Mouse (Mus musculus): ENCODE data around the gene Elp6. TPM values are rescaled to one million over a fixed set of nuclear protein-coding genes. Genes with fewer than 3 reads are reported as not detected.
A peak's percentile ranks its signal among the peaks of the same experiment; 100 is the strongest.
"Not testable (repeated sequence)": the region's sequence is repeated elsewhere in the genome, so short reads cannot be mapped to it uniquely, and the experiment has no call there.

Gene Elp6
- total RNA-seq, 2 experiments from 2014 or later, result 1.8 to 2.7 TPM

GRCm38 (mm10) chr9:110315904-110316303 lies 10.9 kb downstream of the Elp6 start:
- no peak for DNase-seq

- DNase-seq, result no peak
These were observed 11.5 kb downstream of the Elp6 start for GRCm38 (mm10) chr9:110316503-110316902.

GRCm38 (mm10) chr9:110320769-110321168 lies 15.8 kb downstream of the Elp6 start:
- no peak for DNase-seq

- no peak for DNase-seq
These were observed 18.0 kb downstream of the Elp6 start for GRCm38 (mm10) chr9:110322972-110323371.

GRCm38 (mm10) chr9:110324181-110324580 lies 19.2 kb downstream of the Elp6 start:
- DNase-seq, result no peak

- DNase-seq, result no peak
These were observed 23.2 kb downstream of the Elp6 start for GRCm38 (mm10) chr9:110328178-110328577.

GRCm38 (mm10) chr9:110328946-110329630 lies 24.1 kb downstream of the Elp6 start:
- no peak for DNase-seq

GRCm38 (mm10) chr9:110329655-110330054 lies 24.7 kb downstream of the Elp6 start:
- DNase-seq, result no peak

- no peak for DNase-seq
These were observed 25.4 kb downstream of the Elp6 start for GRCm38 (mm10) chr9:110330341-110330740.

- not testable (repeated sequence) for DNase-seq
These were observed 25.9 kb downstream of the Elp6 start for GRCm38 (mm10) chr9:110330913-110331312.

- peak; percentile 95 to 98 for DNase-seq
These were observed 28.3 kb downstream of the Elp6 start, which contains the start of gene Scap for GRCm38 (mm10) chr9:110333135-110333895. Scap (plus strand) TSS chr9:110333288.

GRCm38 (mm10) chr9:110333896-110334259 lies 28.9 kb downstream of the Elp6 start:
- no peak for DNase-seq

- no peak for DNase-seq
These were observed 29.9 kb downstream of the Elp6 start for GRCm38 (mm10) chr9:110334849-110335248.

GRCm38 (mm10) chr9:110340037-110340750 lies 35.2 kb downstream of the Elp6 start:
- no peak for DNase-seq

GRCm38 (mm10) chr9:110342008-110342407 lies 37.0 kb downstream of the Elp6 start:
- no peak for DNase-seq

- no peak for DNase-seq
These were observed 38.8 kb downstream of the Elp6 start for GRCm38 (mm10) chr9:110343805-110344204.

GRCm38 (mm10) chr9:110345057-110345739 lies 40.2 kb downstream of the Elp6 start:
- DNase-seq, result no peak

- DNase-seq, result no peak
These were observed 43.9 kb downstream of the Elp6 start for GRCm38 (mm10) chr9:110348899-110349298.

GRCm38 (mm10) chr9:110350188-110350587 lies 45.2 kb downstream of the Elp6 start:
- no peak for DNase-seq

- no peak for DNase-seq
These were observed 45.6 kb downstream of the Elp6 start for GRCm38 (mm10) chr9:110350612-110351011.

GRCm38 (mm10) chr9:110351350-110351749 lies 46.4 kb downstream of the Elp6 start:
- no peak for DNase-seq

- DNase-seq, result no peak
These were observed 47.1 kb downstream of the Elp6 start for GRCm38 (mm10) chr9:110351932-110352632.

All from heart, adult 18-20 months (tissue).